Mouse (Mus musculus) C2C12 (cell line): ENCODE measurements around the gene Foxo1.

ENCODE experiments used
- CEBPB ChIP-seq: IDR thresholded peaks from one replicate; pipeline ENCODE4 v1.6.1; 2011; ENCODE audit warnings: low read depth, mild to moderate bottlenecking, control low read depth, moderate library complexity
- CTCF ChIP-seq: IDR thresholded peaks from one replicate; pipeline ENCODE4 v1.5.1; 2011; ENCODE audit not compliant: control insufficient read depth, insufficient read depth, insufficient read length
- MYOD1 ChIP-seq: IDR thresholded peaks from one replicate; pipeline ENCODE4 v1.6.1; 2011; ENCODE audit warnings: low read depth; ENCODE audit not compliant: control insufficient read depth, insufficient read length
- MYOG ChIP-seq: IDR thresholded peaks from one replicate; pipeline ENCODE4 v1.6.1; 2011; ENCODE audit not compliant: control insufficient read depth, insufficient read length; ENCODE audit errors: extremely low read depth

- TF ChIP-seq CTCF (no peak), CEBPB (no peak), MYOD1 (no peak), MYOG (no peak)
Observed at GRCm38 (mm10) chr3:52383351-52383750, 115.2 kb downstream of the Foxo1 start.
